In genomic region chr3:116712436-116712881, GRCm38 (mm10) we compare ENCODE assay signal across 7 mouse cellular contexts. TPM values are rescaled to one million over a fixed set of nuclear protein-coding genes. Genes with fewer than 3 reads are reported as not detected.
DNase-seq lines count a peak whose midpoint lies in the region; ATAC-seq and TF ChIP-seq lines count a peak whose summit lies in the region.

Gene Slc35a3, minus strand, starts transcription at chr3:116712831.

- H3K27ac ChIP-seq in spleen, adult 2 months (ENCODE audit: insufficient read depth, low read length): peak within 1 kb of the TSS; percentile 53; the same call in 1 of the 2 replicates
- peak within 1 kb of the TSS; percentile 97 for H3K27ac ChIP-seq in brown adipose tissue, adult 24 weeks (replicated peaks; ENCODE audit: low read depth, low read length)
- peak within 1 kb of the TSS; percentile 76 for H3K27ac ChIP-seq in heart, embryonic 12.5 days (ENCODE audit: poor library complexity, severe bottlenecking)
- H3K27ac ChIP-seq in layer of hippocampus, adult 2 months: peak within 1 kb of the TSS; percentile 94

- H3K9me3 ChIP-seq in heart, embryonic 12.5 days (replicated peaks): no peaks in the 10 kb centered on the region

- no peak for TF ChIP-seq POLR2A in spleen, adult 2 months (IDR thresholded peaks at IDR 0.05; ENCODE audit: low read depth, low read length)

- no peak for DNase-seq in spleen, adult 2 months (ENCODE audit: low read depth in 1 of 2, low spot score in 2 of 2)
- DNase-seq in spleen, postnatal 4 days (ENCODE audit: low spot score in 2 of 2): no peak
- DNase-seq in layer of hippocampus, adult 2 months (ENCODE audit: low spot score in 2 of 2): no peak
- no peak for DNase-seq in right cerebral cortex, adult 2 months (ENCODE audit: low spot score in 2 of 2)

- no peaks in the 10 kb centered on the region for H3K36me3 ChIP-seq in spleen, adult 2 months (ENCODE audit: control insufficient read depth, insufficient read depth, low read length)
- no peaks in the 10 kb centered on the region for H3K36me3 ChIP-seq in heart, embryonic 12.5 days

- H3K4me1 ChIP-seq in spleen, adult 2 months (ENCODE audit: control insufficient read depth, insufficient read depth, insufficient read length): peaks cover 7% of the 10 kb centered on the region
- peaks cover 10% of the 10 kb centered on the region; the same call in 1 of the 2 replicates for H3K4me1 ChIP-seq in brown adipose tissue, adult 24 weeks (ENCODE audit: control insufficient read depth, insufficient read depth, insufficient read length, low read length)
- H3K4me1 ChIP-seq in heart, embryonic 12.5 days (replicated peaks): peaks cover 20% of the 10 kb centered on the region

- no peak for TF ChIP-seq CTCF in spleen, adult 2 months (IDR thresholded peaks at IDR 0.05; ENCODE audit: extremely low read depth, insufficient read depth, insufficient read length, insufficient replicate concordance)
- TF ChIP-seq CTCF in layer of hippocampus, adult 2 months (conservative IDR thresholded peaks at IDR 0.05): no peak

- peak within 1 kb of the TSS; percentile 82 for H3K4me2 ChIP-seq in heart, embryonic 12.5 days

- H3K27me3 ChIP-seq in spleen, adult 2 months (ENCODE audit: control insufficient read depth, insufficient read depth, low read length): no peaks in the 10 kb centered on the region
- H3K27me3 ChIP-seq in heart, embryonic 12.5 days (replicated peaks): no peaks in the 10 kb centered on the region

- H3K9ac ChIP-seq in heart, embryonic 12.5 days: peak within 1 kb of the TSS; percentile 91

- no peak for ATAC-seq in heart, embryonic 12.5 days (ENCODE audit: insufficient number of reproducible peaks, low FRiP score)
- 0 out of 2 replicates have a peak, but pooled peaks have one; percentile 9 for ATAC-seq in megakaryocyte-erythroid progenitor cell, adult 5-6 weeks (replicated peaks; ENCODE audit: low FRiP score, low TSS enrichment, poor library complexity, severe bottlenecking)

- WGBS in spleen, adult 2 months: 5% methylated on average over 8 of the region's 8 CpGs
- WGBS in heart, embryonic 12.5 days: 1% methylated on average over 8 of the region's 8 CpGs

- H3K4me3 ChIP-seq in spleen, adult 2 months (ENCODE audit: extremely low read depth, insufficient read depth, insufficient read length): peak within 1 kb of the TSS; percentile 98
- H3K4me3 ChIP-seq in brown adipose tissue, adult 24 weeks (ENCODE audit: insufficient read depth, low read depth, low read length): peak within 1 kb of the TSS; percentile 97
- H3K4me3 ChIP-seq in heart, embryonic 12.5 days: peak within 1 kb of the TSS; percentile 92
- peak within 1 kb of the TSS; percentile 92 for H3K4me3 ChIP-seq in layer of hippocampus, adult 2 months

RNA-seq across cellular contexts. Expression of gene Slc35a3, which starts in this region (rescaled TPM):
- polyA plus RNA-seq in spleen, adult 2 months (2012; rRNA removed): 3.7 and 6.0 TPM in 2 replicates
- 9.6 and 12.6 TPM in 2 replicates for polyA plus RNA-seq in brown adipose tissue, adult 24 weeks (2012; ENCODE audit: insufficient read depth, insufficient read length, missing spikeins)
- 14.8 and 16.0 TPM in 2 replicates for polyA plus RNA-seq in heart, embryonic 12.5 days (2016; fragmentation: Nextera tagmentation; extraction: Ambion mirVana)
- total RNA-seq in layer of hippocampus, adult 2 months (2021): 10 to 100 TPM; 15.8 to 18.3 TPM
- total RNA-seq in megakaryocyte-erythroid progenitor cell, adult 5-6 weeks (2014; fragmentation: Nextera tagmentation): 25.2 and 29.4 TPM in 2 replicates
- total RNA-seq in megakaryocyte-erythroid progenitor cell, adult 5-6 weeks (2017): 42.7 and 67.3 TPM in 2 replicates
